Mouse (Mus musculus) thymus, adult 2 months (tissue): Measurements from ENCODE around the gene Klhl40.

ENCODE experiments used
- CTCF ChIP-seq: fragments of 200-500 bp; IDR thresholded peaks from 2 replicates; pipeline ENCODE4 v1.5.1; 2012; ENCODE audit warnings: mild to moderate bottlenecking, control low read depth, low read length, moderate library complexity, borderline replicate concordance; ENCODE audit not compliant: control insufficient read depth, poor library complexity, insufficient read depth; ENCODE audit errors: extremely low read depth
- POLR2A ChIP-seq: fragments of 200-500 bp; IDR thresholded peaks from 2 replicates; pipeline ENCODE4 v1.6.1; 2012; ENCODE audit warnings: mild to moderate bottlenecking, low read length, control low read depth, moderate library complexity; ENCODE audit not compliant: control insufficient read depth, poor library complexity, insufficient read depth; ENCODE audit errors: extremely low read depth

DNA sequence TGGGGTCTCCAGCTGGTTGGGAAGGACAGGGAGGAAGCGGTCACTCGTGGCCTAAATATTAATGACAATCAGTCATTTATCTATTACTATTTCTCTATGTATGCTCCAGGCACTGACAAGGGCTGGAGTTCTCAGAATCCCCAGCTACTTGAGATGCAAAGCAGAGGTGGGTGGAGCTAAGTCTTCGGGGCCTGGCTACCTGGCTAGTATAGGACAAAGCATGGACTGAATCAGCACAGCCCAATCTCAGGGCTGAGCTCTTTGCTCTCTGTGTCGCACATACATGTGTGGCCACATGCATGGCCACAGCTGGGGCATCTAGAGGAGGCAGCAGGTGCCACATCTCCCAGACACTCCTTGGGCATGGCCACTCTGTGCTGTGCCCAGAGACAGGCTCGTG is 43.4 kb downstream of the Klhl40 start:
- TF ChIP-seq CTCF, result no peak
- TF ChIP-seq POLR2A, result no peak
